Mouse (Mus musculus) thymus, adult 2 months (tissue): ENCODE measurements at regions not wholly inside any gene's neighbourhood (a gene's known extent, or its start where the extent isn't known, plus 50 kb on each side); places are given as distances from the start of the nearest gene placed in this dataset.

ENCODE experiments used
- DNase-seq: peaks from one replicate; pipeline ENCODE4 v3.0.0; 2021
- H3K27ac ChIP-seq: fragments of 200-500 bp; 2 replicates; pipeline ENCODE4 v1.5.1; 2012; ENCODE audit warnings: low read length, control low read depth; ENCODE audit not compliant: control insufficient read depth, insufficient read depth
- H3K27me3 ChIP-seq: fragments of 200-500 bp; 2 replicates; pipeline ENCODE4 v1.6.1; 2012; ENCODE audit warnings: mild to moderate bottlenecking, low read length, moderate library complexity, mixed read lengths; ENCODE audit not compliant: control insufficient read depth, insufficient read depth
- H3K36me3 ChIP-seq: fragments of 200-500 bp; 2 replicates; pipeline ENCODE4 v1.6.1; 2012; ENCODE audit warnings: mild to moderate bottlenecking, low read length, moderate library complexity; ENCODE audit not compliant: control insufficient read depth, insufficient read depth
- H3K4me1 ChIP-seq: fragments of 200-500 bp; replicated peaks from 2 replicates; pipeline ENCODE4 v1.6.1; 2012; ENCODE audit warnings: low read length; ENCODE audit not compliant: control insufficient read depth, insufficient read depth
- H3K4me3 ChIP-seq: fragments of 200-500 bp; 2 replicates; pipeline ENCODE4 v1.5.1; 2012; ENCODE audit warnings: mild to moderate bottlenecking, low read length, control low read depth, moderate library complexity; ENCODE audit not compliant: control insufficient read depth, insufficient read depth
- CTCF ChIP-seq: fragments of 200-500 bp; IDR thresholded peaks from 2 replicates; pipeline ENCODE4 v1.5.1; 2012; ENCODE audit warnings: mild to moderate bottlenecking, control low read depth, low read length, moderate library complexity, borderline replicate concordance; ENCODE audit not compliant: control insufficient read depth, poor library complexity, insufficient read depth; ENCODE audit errors: extremely low read depth
- POLR2A ChIP-seq: fragments of 200-500 bp; IDR thresholded peaks from 2 replicates; pipeline ENCODE4 v1.6.1; 2012; ENCODE audit warnings: mild to moderate bottlenecking, low read length, control low read depth, moderate library complexity; ENCODE audit not compliant: control insufficient read depth, poor library complexity, insufficient read depth; ENCODE audit errors: extremely low read depth
- WGBS: fragments of 180-500 bp; shearing (Covaris S2); methylation state at CpG from one replicate; pipeline ENCODE4 v1.1.7; 2018; 5-methylcytosine and 5-hydroxymethylcytosine counted together

DNA sequence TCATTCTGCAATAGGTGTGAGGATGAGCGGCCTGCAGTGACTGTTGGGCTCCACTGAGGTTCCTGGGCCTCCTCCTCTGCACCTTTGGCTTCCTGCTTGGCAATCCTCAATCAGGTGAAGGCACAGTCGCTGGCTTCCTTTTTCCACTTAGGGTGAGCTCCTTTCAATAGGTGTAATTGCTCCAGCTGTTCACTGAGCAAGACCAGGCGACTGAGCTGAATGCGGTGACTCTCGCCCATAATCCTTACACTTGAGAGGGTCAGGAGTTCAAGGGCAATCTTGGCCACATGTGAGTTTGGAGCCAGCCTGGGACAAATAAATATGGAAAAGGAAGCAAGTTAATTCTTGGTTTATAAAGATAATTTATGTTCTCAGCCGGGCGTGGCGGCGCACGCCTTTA lies 76.1 kb upstream of the Epcam start:
- DNase-seq = no peak
- Histone ChIP-seq H3K27ac (no peak overlapping the region), H3K4me3 (no peak overlapping the region), H3K36me3 (no peaks in the 10 kb centered on the region), H3K4me1 (peaks cover 16% of the 10 kb centered on the region), H3K27me3 (no peaks in the 10 kb centered on the region)
- TF ChIP-seq POLR2A = no peak
- no peak for TF ChIP-seq CTCF
- WGBS = 94% methylated on average over 10 of the region's 10 CpGs

DNA sequence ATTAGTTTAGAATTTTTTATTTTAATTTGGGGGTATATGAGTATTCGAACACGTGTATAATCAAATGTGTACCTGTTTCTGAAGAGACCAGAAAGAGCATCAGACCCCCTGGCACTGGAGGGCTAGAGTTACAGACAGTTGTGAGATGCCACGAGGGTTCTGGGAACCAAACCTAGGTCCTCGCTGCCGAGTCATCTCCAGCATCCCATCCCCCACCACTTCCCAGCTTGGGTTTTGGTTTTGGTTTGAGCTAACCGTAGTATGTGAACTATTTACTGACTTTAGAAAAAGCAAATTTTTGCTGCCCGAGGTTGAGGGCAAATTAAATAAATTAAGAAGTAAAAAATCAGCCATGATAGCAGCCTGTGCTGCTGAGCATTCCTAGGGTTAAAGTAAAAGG lies 74.9 kb upstream of the Epcam start:
- DNase-seq = no peak
- peaks cover 16% of the 10 kb centered on the region for H3K4me1 ChIP-seq
- no peak overlapping the region for H3K27ac ChIP-seq
- H3K36me3 ChIP-seq = no peaks in the 10 kb centered on the region
- WGBS = 30% methylated on average over 7 of the region's 7 CpGs
- no peaks in the 10 kb centered on the region for H3K27me3 ChIP-seq
- TF ChIP-seq CTCF (no peak), POLR2A (no peak)
- no peak overlapping the region for H3K4me3 ChIP-seq

GRCm38 (mm10) chr17:87563375-87563774 lies 72.4 kb upstream of the Epcam start:
- H3K4me1 ChIP-seq = peaks cover 16% of the 10 kb centered on the region
- no peak for DNase-seq
- TF ChIP-seq CTCF = no peak
- no peak for TF ChIP-seq POLR2A
- H3K36me3 ChIP-seq = no peaks in the 10 kb centered on the region
- H3K27ac ChIP-seq = no peak overlapping the region
- no peak overlapping the region for H3K4me3 ChIP-seq
- WGBS = 85% methylated on average over 5 of the region's 5 CpGs
- H3K27me3 ChIP-seq = no peaks in the 10 kb centered on the region

- H3K27ac ChIP-seq = no peak overlapping the region
- WGBS = 93% methylated on average over 4 of the region's 4 CpGs
- no peak for DNase-seq
Observed at GRCm38 (mm10) chr17:87565631-87566030, 70.1 kb upstream of the Epcam start.

GRCm38 (mm10) chr17:87566296-87566695 lies 69.5 kb upstream of the Epcam start:
- no peaks in the 10 kb centered on the region for H3K27me3 ChIP-seq
- no peak for DNase-seq
- H3K4me3 ChIP-seq = no peak overlapping the region
- H3K36me3 ChIP-seq = no peaks in the 10 kb centered on the region
- H3K27ac ChIP-seq = no peak overlapping the region
- peaks cover 8% of the 10 kb centered on the region for H3K4me1 ChIP-seq
- 98% methylated on average over 3 of the region's 3 CpGs for WGBS
- TF ChIP-seq CTCF (no peak), POLR2A (no peak)

More at GRCm38 (mm10) chr17:87565631-87566030, 70.1 kb upstream of the Epcam start:
- Histone ChIP-seq H3K4me3 (no peak overlapping the region), H3K27me3 (no peaks in the 10 kb centered on the region), H3K36me3 (no peaks in the 10 kb centered on the region), H3K4me1 (peaks cover 13% of the 10 kb centered on the region)
- no peak for TF ChIP-seq CTCF
- no peak for TF ChIP-seq POLR2A

GRCm38 (mm10) chr17:87566996-87567395 lies 68.8 kb upstream of the Epcam start:
- Histone ChIP-seq H3K36me3 (no peaks in the 10 kb centered on the region), H3K27me3 (no peaks in the 10 kb centered on the region), H3K27ac (no peak overlapping the region), H3K4me3 (no peak overlapping the region), H3K4me1 (peaks cover under 1% of the 10 kb centered on the region; the same call in 1 of the 2 replicates)
- DNase-seq = no peak
- TF ChIP-seq CTCF = no peak
- TF ChIP-seq POLR2A = no peak
- WGBS = 89% methylated on average over 9 of the region's 9 CpGs

GRCm38 (mm10) chr17:87567475-87567874 lies 68.3 kb upstream of the Epcam start:
- no peak overlapping the region for H3K4me3 ChIP-seq
- no peak for DNase-seq
- H3K27me3 ChIP-seq = no peaks in the 10 kb centered on the region
- no peaks in the 10 kb centered on the region for H3K4me1 ChIP-seq
- no peak overlapping the region for H3K27ac ChIP-seq
- TF ChIP-seq POLR2A (no peak), CTCF (no peak)
- 55% methylated on average over 2 of the region's 2 CpGs for WGBS
- H3K36me3 ChIP-seq = no peaks in the 10 kb centered on the region
